Mouse (Mus musculus): ENCODE measurements around the gene Slc4a11. TPM values are rescaled to one million over a fixed set of nuclear protein-coding genes. Genes with fewer than 3 reads are reported as not detected.

Slc4a11 gene
- 1.8 and 2.3 TPM in 2 replicates for polyA plus RNA-seq (2014; fragmentation: Nextera tagmentation; extraction: Ambion mirVana)

- peaks cover 5% of the 10 kb centered on the region; the same call in 1 of the 2 replicates for H3K4me1 ChIP-seq (ENCODE audit: control insufficient read depth, insufficient read depth, low read length)
- DNase-seq (ENCODE audit: low spot score) = peak; percentile 82
- H3K36me3 ChIP-seq (ENCODE audit: control insufficient read depth, insufficient read depth, low read length) = no peaks in the 10 kb centered on the region
- H3K9ac ChIP-seq (ENCODE audit: low read depth, low read length) = peak within 1 kb of the TSS; percentile 67
- H3K9me3 ChIP-seq (ENCODE audit: control insufficient read depth, low read length) = no peaks in the 10 kb centered on the region; the same call in 1 of the 2 replicates
- ATAC-seq (ENCODE audit: low read depth) = peak; percentile 80
- peak within 1 kb of the TSS; percentile 65 for H3K4me3 ChIP-seq (ENCODE audit: low read depth, low read length)
- H3K4me2 ChIP-seq (ENCODE audit: low read depth, low read length) = peak within 1 kb of the TSS; percentile 100
- no peak within 1 kb of the TSS for H3K27ac ChIP-seq (replicated peaks; ENCODE audit: low read depth, low read length)
- H3K27me3 ChIP-seq (replicated peaks; ENCODE audit: control insufficient read depth, insufficient read depth, low read length) = peaks cover 33% of the 10 kb centered on the region
- 0% methylated on average over 38 of the region's 65 CpGs for WGBS
Observed at GRCm38 (mm10) chr2:130697153-130697810, at the start of gene Slc4a11. Gene Slc4a11, minus strand, starts transcription at chr2:130697519.

DNA sequence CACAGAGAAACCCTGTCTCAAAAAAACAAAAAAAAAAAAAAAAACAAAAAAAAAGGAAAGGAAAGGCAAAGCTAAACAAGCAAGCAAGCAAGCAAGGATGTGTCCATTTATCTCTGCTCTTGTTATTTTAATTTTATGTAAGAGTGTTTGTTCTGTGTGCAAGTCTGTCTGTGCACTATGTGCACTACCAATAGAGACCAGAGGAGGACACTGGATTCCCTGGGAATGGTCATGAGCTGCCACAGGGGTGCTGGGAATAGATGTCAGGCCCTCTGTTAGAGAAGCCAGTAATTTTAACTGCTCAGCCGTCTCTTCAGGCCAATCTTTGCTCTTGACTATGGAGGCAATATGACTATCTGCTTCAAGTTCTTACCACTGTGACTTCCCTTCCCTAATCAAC, 46.3 kb upstream of the Slc4a11 start:
- Histone ChIP-seq H3K27me3 (replicated peaks; ENCODE audit: control insufficient read depth, insufficient read depth, low read length) (no peaks in the 10 kb centered on the region), H3K4me2 (ENCODE audit: low read depth, low read length) (no peak overlapping the region), H3K4me3 (ENCODE audit: low read depth, low read length) (no peak overlapping the region), H3K9me3 (ENCODE audit: control insufficient read depth, low read length) (no peaks in the 10 kb centered on the region), H3K9ac (ENCODE audit: low read depth, low read length) (no peak overlapping the region), H3K27ac (replicated peaks; ENCODE audit: low read depth, low read length) (no peak overlapping the region), H3K36me3 (ENCODE audit: control insufficient read depth, insufficient read depth, low read length) (peaks cover 97% of the 10 kb centered on the region), H3K4me1 (ENCODE audit: control insufficient read depth, insufficient read depth, low read length) (no peaks in the 10 kb centered on the region)
- DNase-seq (ENCODE audit: low spot score) = no peak
- 88% methylated on average over 1 of the region's 1 CpGs for WGBS
- no peak for ATAC-seq (ENCODE audit: low read depth)

- Histone ChIP-seq H3K4me3 (ENCODE audit: low read depth, low read length) (no peak overlapping the region), H3K4me2 (ENCODE audit: low read depth, low read length) (no peak overlapping the region), H3K27me3 (replicated peaks; ENCODE audit: control insufficient read depth, insufficient read depth, low read length) (no peaks in the 10 kb centered on the region), H3K36me3 (ENCODE audit: control insufficient read depth, insufficient read depth, low read length) (peaks cover 95% of the 10 kb centered on the region), H3K9me3 (ENCODE audit: control insufficient read depth, low read length) (no peaks in the 10 kb centered on the region), H3K4me1 (ENCODE audit: control insufficient read depth, insufficient read depth, low read length) (no peaks in the 10 kb centered on the region), H3K9ac (ENCODE audit: low read depth, low read length) (no peak overlapping the region), H3K27ac (replicated peaks; ENCODE audit: low read depth, low read length) (no peak overlapping the region)
- no peak for DNase-seq (ENCODE audit: low spot score)
- no peak for ATAC-seq (ENCODE audit: low read depth)
- WGBS = 49% methylated on average over 4 of the region's 4 CpGs
Observed at GRCm38 (mm10) chr2:130740096-130740495, 42.8 kb upstream of the Slc4a11 start.

DNA sequence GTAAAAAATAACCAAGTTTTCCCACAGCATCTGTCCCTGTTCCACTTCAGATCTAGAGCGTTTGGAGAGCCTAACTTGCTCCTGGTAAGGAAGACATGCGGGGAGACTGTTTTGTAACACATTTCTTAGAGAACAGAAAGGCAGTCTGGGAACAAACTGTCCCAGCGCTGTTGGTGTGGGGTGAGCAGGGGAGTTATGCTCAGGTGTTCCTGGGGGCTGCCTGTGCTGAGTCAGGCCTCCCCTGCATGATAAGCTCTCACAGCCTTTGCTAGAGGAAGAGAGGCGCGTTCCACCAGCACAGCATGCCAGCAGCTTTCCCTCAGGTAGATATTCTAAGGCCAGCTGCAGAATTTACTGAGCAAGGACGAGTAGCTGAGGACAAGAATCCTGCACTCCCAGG, 40.7 kb upstream of the Slc4a11 start:
- no peak overlapping the region for H3K9ac ChIP-seq (ENCODE audit: low read depth, low read length)
- H3K4me2 ChIP-seq (ENCODE audit: low read depth, low read length) = no peak overlapping the region
- no peaks in the 10 kb centered on the region for H3K27me3 ChIP-seq (replicated peaks; ENCODE audit: control insufficient read depth, insufficient read depth, low read length)
- no peak overlapping the region for H3K27ac ChIP-seq (replicated peaks; ENCODE audit: low read depth, low read length)
- H3K4me3 ChIP-seq (ENCODE audit: low read depth, low read length) = no peak overlapping the region
- no peaks in the 10 kb centered on the region for H3K4me1 ChIP-seq (ENCODE audit: control insufficient read depth, insufficient read depth, low read length)
- no peak for ATAC-seq (ENCODE audit: low read depth)
- H3K9me3 ChIP-seq (ENCODE audit: control insufficient read depth, low read length) = no peaks in the 10 kb centered on the region
- WGBS = 82% methylated on average over 6 of the region's 6 CpGs
- DNase-seq (ENCODE audit: low spot score) = no peak
- peaks cover 88% of the 10 kb centered on the region for H3K36me3 ChIP-seq (ENCODE audit: control insufficient read depth, insufficient read depth, low read length)

GRCm38 (mm10) chr2:130735281-130735680, 38.0 kb upstream of the Slc4a11 start:
- DNase-seq (ENCODE audit: low spot score) (no peak), ATAC-seq (ENCODE audit: low read depth) (no peak)
- WGBS = 88% methylated on average over 5 of the region's 5 CpGs
- Histone ChIP-seq H3K36me3 (ENCODE audit: control insufficient read depth, insufficient read depth, low read length) (peaks cover 82% of the 10 kb centered on the region), H3K9me3 (ENCODE audit: control insufficient read depth, low read length) (no peaks in the 10 kb centered on the region), H3K4me2 (ENCODE audit: low read depth, low read length) (no peak overlapping the region), H3K4me1 (ENCODE audit: control insufficient read depth, insufficient read depth, low read length) (no peaks in the 10 kb centered on the region), H3K4me3 (ENCODE audit: low read depth, low read length) (no peak overlapping the region), H3K27me3 (replicated peaks; ENCODE audit: control insufficient read depth, insufficient read depth, low read length) (no peaks in the 10 kb centered on the region), H3K9ac (ENCODE audit: low read depth, low read length) (no peak overlapping the region), H3K27ac (replicated peaks; ENCODE audit: low read depth, low read length) (no peak overlapping the region)

DNA sequence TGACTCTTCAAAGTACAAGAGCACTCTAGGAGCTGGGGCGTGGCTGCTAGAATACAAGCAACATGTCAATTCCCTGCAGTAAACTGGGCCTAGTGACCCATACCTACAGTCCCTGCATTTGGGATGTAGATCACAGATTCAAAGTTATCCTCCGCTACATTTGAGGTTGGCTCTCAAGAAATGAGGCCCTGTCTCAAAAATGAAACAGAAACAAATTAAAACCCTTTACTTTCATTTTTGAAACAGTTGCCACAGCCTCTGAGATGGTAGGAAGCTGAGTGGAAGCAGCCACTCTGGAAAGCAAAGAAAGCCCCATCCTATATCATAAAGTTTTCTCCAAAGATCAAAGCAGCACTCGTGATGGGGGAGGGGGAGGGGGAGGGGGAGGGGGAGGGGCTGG, 36.1 kb upstream of the Slc4a11 start:
- no peak overlapping the region for H3K9ac ChIP-seq (ENCODE audit: low read depth, low read length)
- WGBS = 95% methylated on average over 2 of the region's 3 CpGs
- H3K4me2 ChIP-seq (ENCODE audit: low read depth, low read length) = no peak overlapping the region
- DNase-seq (ENCODE audit: low spot score) = no peak
- ATAC-seq (ENCODE audit: low read depth) = no peak
- no peak overlapping the region for H3K27ac ChIP-seq (replicated peaks; ENCODE audit: low read depth, low read length)
- H3K4me1 ChIP-seq (ENCODE audit: control insufficient read depth, insufficient read depth, low read length) = no peaks in the 10 kb centered on the region
- peaks cover 83% of the 10 kb centered on the region for H3K36me3 ChIP-seq (ENCODE audit: control insufficient read depth, insufficient read depth, low read length)
- H3K27me3 ChIP-seq (replicated peaks; ENCODE audit: control insufficient read depth, insufficient read depth, low read length) = no peaks in the 10 kb centered on the region
- H3K9me3 ChIP-seq (ENCODE audit: control insufficient read depth, low read length) = no peaks in the 10 kb centered on the region
- H3K4me3 ChIP-seq (ENCODE audit: low read depth, low read length) = no peak overlapping the region

DNA sequence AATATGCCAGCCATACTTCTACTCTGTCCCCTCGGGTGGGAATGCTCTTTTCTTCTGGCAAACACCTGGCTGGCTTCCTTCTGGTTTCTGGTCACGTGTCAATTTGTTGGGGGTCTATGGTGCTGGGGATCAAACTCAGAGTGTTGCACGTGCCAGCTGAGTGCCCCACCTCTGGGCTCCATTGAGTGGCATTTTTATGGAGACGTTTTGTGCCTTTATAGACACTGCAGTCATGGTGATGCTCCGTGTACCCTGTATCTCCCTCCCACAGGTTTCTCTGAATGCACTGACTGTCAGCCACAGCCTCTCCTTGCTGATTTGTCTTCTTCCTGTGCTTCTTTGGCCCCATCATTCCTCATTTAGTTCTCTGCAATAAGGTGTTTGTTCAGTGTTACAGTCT, 34.5 kb upstream of the Slc4a11 start:
- Histone ChIP-seq H3K4me2 (ENCODE audit: low read depth, low read length) (no peak overlapping the region), H3K9ac (ENCODE audit: low read depth, low read length) (no peak overlapping the region), H3K27ac (replicated peaks; ENCODE audit: low read depth, low read length) (no peak overlapping the region), H3K9me3 (ENCODE audit: control insufficient read depth, low read length) (no peaks in the 10 kb centered on the region), H3K27me3 (replicated peaks; ENCODE audit: control insufficient read depth, insufficient read depth, low read length) (no peaks in the 10 kb centered on the region), H3K4me3 (ENCODE audit: low read depth, low read length) (no peak overlapping the region), H3K36me3 (ENCODE audit: control insufficient read depth, insufficient read depth, low read length) (peaks cover 84% of the 10 kb centered on the region), H3K4me1 (ENCODE audit: control insufficient read depth, insufficient read depth, low read length) (no peaks in the 10 kb centered on the region)
- DNase-seq (ENCODE audit: low spot score) = no peak
- no peak for ATAC-seq (ENCODE audit: low read depth)
- WGBS = 69% methylated on average over 5 of the region's 5 CpGs

GRCm38 (mm10) chr2:130730746-130731145, 33.4 kb upstream of the Slc4a11 start:
- H3K36me3 ChIP-seq (ENCODE audit: control insufficient read depth, insufficient read depth, low read length) = peaks cover 86% of the 10 kb centered on the region
- DNase-seq (ENCODE audit: low spot score) = no peak
- no peak for ATAC-seq (ENCODE audit: low read depth)
- no peak overlapping the region for H3K4me3 ChIP-seq (ENCODE audit: low read depth, low read length)
- no peaks in the 10 kb centered on the region for H3K4me1 ChIP-seq (ENCODE audit: control insufficient read depth, insufficient read depth, low read length)
- no peak overlapping the region for H3K4me2 ChIP-seq (ENCODE audit: low read depth, low read length)
- 90% methylated on average over 9 of the region's 9 CpGs for WGBS
- no peaks in the 10 kb centered on the region for H3K27me3 ChIP-seq (replicated peaks; ENCODE audit: control insufficient read depth, insufficient read depth, low read length)
- no peak overlapping the region for H3K27ac ChIP-seq (replicated peaks; ENCODE audit: low read depth, low read length)
- no peak overlapping the region for H3K9ac ChIP-seq (ENCODE audit: low read depth, low read length)
- H3K9me3 ChIP-seq (ENCODE audit: control insufficient read depth, low read length) = no peaks in the 10 kb centered on the region

GRCm38 (mm10) chr2:130728906-130729585, 31.7 kb upstream of the Slc4a11 start:
- Histone ChIP-seq H3K4me2 (ENCODE audit: low read depth, low read length) (no peak overlapping the region), H3K9me3 (ENCODE audit: control insufficient read depth, low read length) (no peaks in the 10 kb centered on the region), H3K4me1 (ENCODE audit: control insufficient read depth, insufficient read depth, low read length) (no peaks in the 10 kb centered on the region), H3K4me3 (ENCODE audit: low read depth, low read length) (no peak overlapping the region), H3K9ac (ENCODE audit: low read depth, low read length) (no peak overlapping the region), H3K27me3 (replicated peaks; ENCODE audit: control insufficient read depth, insufficient read depth, low read length) (no peaks in the 10 kb centered on the region), H3K36me3 (ENCODE audit: control insufficient read depth, insufficient read depth, low read length) (peaks cover 85% of the 10 kb centered on the region), H3K27ac (replicated peaks; ENCODE audit: low read depth, low read length) (no peak overlapping the region)
- no peak for ATAC-seq (ENCODE audit: low read depth)
- no peak for DNase-seq (ENCODE audit: low spot score)
- 100% methylated on average over 2 of the region's 2 CpGs for WGBS
